Mouse (Mus musculus) macrophage (primary cell): ENCODE measurements around the gene Duxf3. TPM values are rescaled to one million over a fixed set of nuclear protein-coding genes. Genes with fewer than 3 reads are reported as not detected.

ENCODE experiments used
- H3K27ac ChIP-seq: fragments of 350-480 bp; formaldehyde crosslinking; 2 replicates; pipeline ENCODE4 v1.9.0; 2021
- H3K36me3 ChIP-seq: fragments of 350-480 bp; formaldehyde crosslinking; 2 replicates; pipeline ENCODE4 v1.9.0; 2021; ENCODE audit errors: inconsistent target
- H3K4me3 ChIP-seq: fragments of 350-480 bp; formaldehyde crosslinking; 2 replicates; pipeline ENCODE4 v1.9.0; 2021; ENCODE audit errors: inconsistent target
- H3K79me2 ChIP-seq: fragments of 350-480 bp; formaldehyde crosslinking; 2 replicates; pipeline ENCODE4 v1.9.0; 2021; ENCODE audit errors: inconsistent target
- WGBS: methylation state at CpG from one replicate; pipeline ENCODE4 v1.1.7; 2026; ENCODE audit warnings: inconsistent platforms; ENCODE audit not compliant: missing documents; 5-methylcytosine and 5-hydroxymethylcytosine counted together
- polyA plus RNA-seq: library from polyadenylated mRNA; stranded (reverse); fragments of 250-400 nt; gene quantifications from 3 replicates; pipeline ENCODE4 v1.2.4, GENCODE M21; 2018; ENCODE audit warnings: inconsistent platforms

Duxf3 gene
- polyA plus RNA-seq, 1 experiment from 2014 or later: not detected

DNA sequence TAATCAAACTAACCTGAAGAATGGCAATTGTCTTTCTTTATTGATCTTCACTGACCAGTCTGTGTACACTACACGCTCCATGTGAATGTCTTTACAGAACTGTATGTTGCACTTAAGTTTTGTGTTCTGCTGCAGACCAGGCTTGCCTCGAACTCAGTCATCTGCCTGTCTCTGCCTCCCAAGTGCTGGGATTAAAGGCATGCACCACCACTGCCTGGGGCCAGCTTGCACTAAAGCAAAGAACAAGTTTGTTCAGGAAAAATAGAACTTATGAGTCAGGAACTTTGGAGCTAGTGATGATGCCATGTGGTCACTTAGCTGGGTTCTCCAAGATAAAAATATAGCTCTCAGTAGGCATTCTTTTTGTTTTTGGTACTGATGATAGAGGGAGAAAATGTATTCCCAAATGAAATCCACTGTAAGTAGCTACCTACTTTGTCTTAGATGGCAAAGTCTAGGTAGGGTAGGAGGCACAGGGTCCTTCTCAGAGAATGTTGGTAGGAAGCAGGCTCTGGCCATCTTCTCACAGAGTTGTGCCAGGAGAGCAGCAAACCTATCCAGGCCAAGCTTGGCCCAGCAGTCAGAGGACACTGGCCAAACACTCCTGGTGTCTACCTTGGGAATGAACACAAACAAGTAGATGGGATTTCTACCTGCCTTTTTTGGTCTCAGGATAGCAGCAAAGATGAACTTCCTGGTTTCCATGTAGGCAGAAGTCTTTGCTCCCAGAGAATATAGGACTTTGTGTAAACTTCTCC, 22.6 kb downstream of the Duxf3 start:
- H3K27ac ChIP-seq: no peak overlapping the region
- H3K79me2 ChIP-seq: no peaks in the 10 kb centered on the region
- WGBS: 78% methylated on average over 2 of the region's 2 CpGs
- no peak overlapping the region for H3K4me3 ChIP-seq
- no peaks in the 10 kb centered on the region for H3K36me3 ChIP-seq

DNA sequence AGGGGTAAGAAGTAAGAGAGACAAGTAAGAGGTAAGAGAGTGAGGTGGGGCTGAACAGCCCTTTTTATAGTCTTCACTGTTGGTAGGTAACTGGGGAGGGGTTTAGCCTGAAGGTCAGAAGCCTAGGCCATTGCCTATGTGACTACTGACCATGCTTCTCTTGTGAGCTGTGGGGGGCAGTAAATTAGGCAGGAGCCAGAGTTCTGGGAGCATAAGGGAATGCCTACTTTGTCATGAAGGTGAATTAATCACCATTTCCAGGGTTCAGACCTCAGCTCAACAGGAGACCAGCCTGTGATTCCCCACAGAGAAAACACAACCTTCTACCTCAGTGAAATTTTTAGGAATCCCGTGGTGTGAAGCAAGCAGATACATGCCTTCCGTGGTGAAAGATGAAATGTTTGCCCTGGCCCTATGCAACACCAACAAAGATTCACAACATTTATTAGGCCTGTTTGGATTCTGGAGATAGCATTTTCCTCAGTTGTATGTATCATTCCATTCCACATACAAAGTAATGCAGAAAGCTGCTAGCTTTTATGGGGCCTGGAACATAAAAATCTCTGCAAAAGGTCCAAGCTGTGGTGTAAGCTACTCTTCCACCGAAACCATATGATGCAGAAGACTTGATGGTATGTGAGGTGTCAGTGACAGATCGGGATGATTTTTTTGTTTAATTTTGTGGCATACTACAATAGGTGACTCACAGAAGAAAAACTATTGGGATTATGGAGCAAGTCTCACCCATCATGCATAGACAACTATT, 25.7 kb downstream of the Duxf3 start:
- Histone ChIP-seq H3K79me2 (no peaks in the 10 kb centered on the region), H3K36me3 (no peaks in the 10 kb centered on the region), H3K27ac (no peak overlapping the region), H3K4me3 (no peak overlapping the region)
- WGBS: 87% methylated on average over 4 of the region's 4 CpGs

DNA sequence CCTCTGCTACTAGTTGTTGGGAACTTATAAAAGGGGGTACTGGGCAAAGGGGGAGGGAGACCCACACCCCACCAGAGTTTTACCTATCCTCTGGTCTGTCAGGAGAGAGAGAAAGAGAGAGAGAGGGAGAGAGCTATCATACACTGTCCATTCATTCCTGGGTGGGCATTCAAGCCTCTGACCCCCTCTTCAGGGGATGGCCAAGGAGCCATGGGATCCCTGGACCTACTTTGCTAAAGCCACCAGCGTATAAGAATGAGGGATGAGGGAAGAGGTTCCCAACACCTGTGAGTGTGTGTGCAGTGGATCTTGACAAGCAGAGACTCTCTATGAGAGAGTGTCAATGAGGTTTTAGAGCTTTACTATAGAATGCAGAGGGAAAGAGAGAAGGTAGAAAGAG, 26.5 kb downstream of the Duxf3 start:
- no peak overlapping the region for H3K27ac ChIP-seq
- H3K79me2 ChIP-seq: no peaks in the 10 kb centered on the region
- H3K36me3 ChIP-seq: no peaks in the 10 kb centered on the region
- 46% methylated on average over 1 of the region's 1 CpGs for WGBS
- H3K4me3 ChIP-seq: no peak overlapping the region

Other genes with a start within 250 kb of the Duxf3 start
- not detected in 3 replicates for gene AW822073, start 7.7 kb downstream of the Duxf3 start, polyA plus RNA-seq
- gene Gm4981, start 4.0 kb upstream of the Duxf3 start, polyA plus RNA-seq: not detected in 3 replicates
- 18.5 to 28.5 TPM (median 19.9 TPM) in 3 replicates for gene Gcc2, start 22.8 kb upstream of the Duxf3 start, polyA plus RNA-seq
- gene Lims1, start 90.8 kb upstream of the Duxf3 start, polyA plus RNA-seq: 41.0 to 58.3 TPM (median 45.0 TPM) in 3 replicates
- gene Ranbp2, start 214.2 kb upstream of the Duxf3 start, polyA plus RNA-seq: 49.6 to 52.6 TPM (median 52.6 TPM) in 3 replicates